Mouse (Mus musculus) brown adipose tissue, adult 24 weeks (tissue): ENCODE results near the gene Gopc. TPM values are rescaled to one million over a fixed set of nuclear protein-coding genes. Genes with fewer than 3 reads are reported as not detected.

Experiments used
- H3K27ac ChIP-seq: fragments of 200-500 bp; replicated peaks from 2 replicates; pipeline ENCODE4 v1.5.1; 2012; ENCODE audit warnings: low read depth, mild to moderate bottlenecking, low read length
- H3K4me1 ChIP-seq: fragments of 200-500 bp; 2 replicates; pipeline ENCODE4 v1.6.1; 2012; ENCODE audit warnings: low read length, mixed read lengths; ENCODE audit not compliant: control insufficient read depth, insufficient read depth, insufficient read length
- H3K4me3 ChIP-seq: fragments of 200-500 bp; 2 replicates; pipeline ENCODE4 v1.5.1; 2012; ENCODE audit warnings: low read depth, mild to moderate bottlenecking, low read length, moderate library complexity; ENCODE audit not compliant: insufficient read depth
- polyA plus RNA-seq: library from polyadenylated mRNA; stranded (reverse); fragments of >200 nt; gene quantifications from 2 replicates; pipeline ENCODE4 v1.2.4, GENCODE M21; 2012; ENCODE audit not compliant: missing spikeins, insufficient read depth, insufficient read length

Gopc gene
- polyA plus RNA-seq: 9.3 and 12.4 TPM in 2 replicates

GRCm38 (mm10) chr10:52381845-52382591 lies at the start of gene Gopc:
Gene Gopc, minus strand, starts transcription at chr10:52382124.
- peaks cover 7% of the 10 kb centered on the region; the same call in 1 of the 2 replicates for H3K4me1 ChIP-seq

GRCm38 (mm10) chr10:52430953-52431352 lies 49.0 kb upstream of the Gopc start:
- Histone ChIP-seq H3K27ac (no peak overlapping the region), H3K4me1 (peaks cover 5% of the 10 kb centered on the region), H3K4me3 (no peak overlapping the region)

More at GRCm38 (mm10) chr10:52381845-52382591, at the start of gene Gopc:
- peak within 1 kb of the TSS; percentile 96 for H3K27ac ChIP-seq
- H3K4me3 ChIP-seq: peak within 1 kb of the TSS; percentile 84

- Histone ChIP-seq H3K27ac (no peak overlapping the region), H3K4me3 (no peak overlapping the region), H3K4me1 (peaks cover 14% of the 10 kb centered on the region)
Measured at GRCm38 (mm10) chr10:52427634-52428415, 45.9 kb upstream of the Gopc start.

GRCm38 (mm10) chr10:52426314-52426980 lies 44.5 kb upstream of the Gopc start:
- Histone ChIP-seq H3K4me1 (peaks cover 20% of the 10 kb centered on the region), H3K4me3 (no peak overlapping the region), H3K27ac (no peak overlapping the region)

- H3K27ac ChIP-seq: no peak overlapping the region
- no peak overlapping the region for H3K4me3 ChIP-seq
- peaks cover 24% of the 10 kb centered on the region for H3K4me1 ChIP-seq
Measured at GRCm38 (mm10) chr10:52423097-52423496, 41.2 kb upstream of the Gopc start.

- no peak overlapping the region for H3K4me3 ChIP-seq
- H3K27ac ChIP-seq: no peak overlapping the region
Measured at GRCm38 (mm10) chr10:52421716-52422115, 39.8 kb upstream of the Gopc start.

GRCm38 (mm10) chr10:52420526-52420925 lies 38.6 kb upstream of the Gopc start:
- H3K27ac ChIP-seq: 0 out of 2 replicates have a peak overlapping the region, but pooled peaks have one; percentile 52
- peaks cover 15% of the 10 kb centered on the region for H3K4me1 ChIP-seq
- no peak overlapping the region for H3K4me3 ChIP-seq

More at GRCm38 (mm10) chr10:52421716-52422115, 39.8 kb upstream of the Gopc start:
- H3K4me1 ChIP-seq: peaks cover 24% of the 10 kb centered on the region

GRCm38 (mm10) chr10:52419402-52419801 lies 37.5 kb upstream of the Gopc start:
- H3K27ac ChIP-seq: peak overlapping the region; percentile 93
- peaks cover 10% of the 10 kb centered on the region for H3K4me1 ChIP-seq

GRCm38 (mm10) chr10:52418931-52419330 lies 37.0 kb upstream of the Gopc start:
- Histone ChIP-seq H3K4me3 (peak overlapping the region; percentile 97), H3K27ac (peak overlapping the region; percentile 93), H3K4me1 (peaks cover 10% of the 10 kb centered on the region)

More at GRCm38 (mm10) chr10:52419402-52419801, 37.5 kb upstream of the Gopc start:
- H3K4me3 ChIP-seq: peak overlapping the region; percentile 97; the same call in 1 of the 2 replicates

- H3K4me3 ChIP-seq: peak overlapping the region; percentile 97
- H3K27ac ChIP-seq: peak overlapping the region; percentile 93
- peaks cover 10% of the 10 kb centered on the region for H3K4me1 ChIP-seq
Measured at GRCm38 (mm10) chr10:52417998-52418860, 36.3 kb upstream of the Gopc start.

- Histone ChIP-seq H3K4me1 (peaks cover 9% of the 10 kb centered on the region), H3K27ac (peak within 1 kb of the TSS; percentile 93)
Measured at GRCm38 (mm10) chr10:52417299-52417997, 35.5 kb upstream of the Gopc start, which contains the start of gene Nus1. Gene Nus1, plus strand, starts transcription at chr10:52417547.

GRCm38 (mm10) chr10:52416458-52416857 lies 34.5 kb upstream of the Gopc start:
- Histone ChIP-seq H3K27ac (peak overlapping the region; percentile 92; the same call in 1 of the 2 replicates), H3K4me3 (no peak overlapping the region), H3K4me1 (peaks cover 4% of the 10 kb centered on the region)

More at GRCm38 (mm10) chr10:52417299-52417997, 35.5 kb upstream of the Gopc start, which contains the start of gene Nus1:
- peak within 1 kb of the TSS; percentile 97 for H3K4me3 ChIP-seq

- no peak overlapping the region for H3K4me3 ChIP-seq
- no peak overlapping the region for H3K27ac ChIP-seq
- peaks cover 4% of the 10 kb centered on the region; the same call in 1 of the 2 replicates for H3K4me1 ChIP-seq
Measured at GRCm38 (mm10) chr10:52415020-52415419, 33.1 kb upstream of the Gopc start.
